Mouse (Mus musculus) ES-E14 (cell line): ENCODE data around the gene 2810459M11Rik.

Source experiments
- CHD2 ChIP-seq: IDR thresholded peaks from 2 replicates; pipeline ENCODE4 v1.6.1; 2014; ENCODE audit warnings: mild to moderate bottlenecking, low read depth, low read length, inconsistent platforms
- ZC3H11A ChIP-seq: IDR thresholded peaks from 2 replicates; pipeline ENCODE4 v1.6.1; 2012; ENCODE audit warnings: low read depth, mild to moderate bottlenecking, inconsistent platforms, low read length, borderline replicate concordance
- ZNF384 ChIP-seq: IDR thresholded peaks from 2 replicates; pipeline ENCODE4 v1.6.1; 2012; ENCODE audit warnings: low read depth, low read length, inconsistent platforms

DNA sequence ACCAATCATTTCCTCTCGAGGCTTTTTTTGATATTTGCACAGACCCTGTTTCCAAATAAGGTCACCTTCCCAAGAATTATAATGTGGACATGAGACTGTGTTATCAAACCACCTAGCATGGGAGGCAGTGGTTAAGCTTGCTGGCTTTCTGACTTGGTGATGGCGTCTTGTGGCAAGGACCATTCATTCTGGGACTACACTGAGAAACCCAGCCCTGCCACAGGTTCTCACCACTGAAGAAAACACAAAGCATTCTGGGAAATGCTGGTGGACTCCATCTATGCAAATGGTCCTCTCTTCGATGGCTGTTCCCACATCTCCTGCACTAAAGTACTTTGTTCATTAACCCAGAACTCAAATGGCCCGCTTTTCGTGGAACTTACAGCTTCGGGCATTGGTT is 39.6 kb upstream of the 2810459M11Rik start:
- TF ChIP-seq ZC3H11A, result no peak
- no peak for TF ChIP-seq ZNF384
- TF ChIP-seq CHD2, result no peak
